Mouse (Mus musculus): Measurements from ENCODE around the gene Wdr46. TPM values are rescaled to one million over a fixed set of nuclear protein-coding genes. Genes with fewer than 3 reads are reported as not detected.
"Not testable (repeated sequence)": the region's sequence is repeated elsewhere in the genome, so short reads cannot be mapped to it uniquely, and the experiment has no call there.

The Wdr46 gene
- polyA plus RNA-seq, 1 experiment from 2014 or later = 49.6 TPM

DNA sequence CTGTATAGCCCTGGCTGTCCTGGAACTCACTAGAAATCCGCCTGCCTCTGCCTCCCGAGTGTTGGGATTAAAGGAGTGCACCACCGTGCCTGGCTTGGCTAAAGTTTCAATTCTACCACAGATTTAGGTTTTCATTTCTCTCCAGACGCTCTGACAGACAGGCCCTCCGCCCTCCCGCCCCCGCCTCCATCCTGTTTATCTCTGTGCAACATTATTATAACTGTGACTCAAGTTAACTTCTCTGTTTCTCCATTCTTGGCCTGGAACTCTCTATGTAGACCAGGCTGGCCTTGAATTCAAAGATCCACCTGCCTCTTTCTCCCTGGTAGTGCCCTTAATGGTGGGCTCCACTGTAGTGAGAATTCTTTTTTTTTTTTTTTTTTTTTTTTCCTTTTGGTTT lies 38.0 kb upstream of the Wdr46 start:
- ATAC-seq (ENCODE audit: insufficient number of reproducible peaks, insufficient read depth, low FRiP score, low TSS enrichment) = no peak
- H3K4me2 ChIP-seq (replicated peaks) = no peak overlapping the region
- 86% methylated on average over 7 of the region's 7 CpGs for WGBS

GRCm38 (mm10) chr17:33903911-33904651 lies 36.4 kb upstream of the Wdr46 start:
- H3K4me2 ChIP-seq (replicated peaks); H3K9ac ChIP-seq; H3K27ac ChIP-seq; H3K4me3 ChIP-seq; H3K27me3 ChIP-seq; H3K4me1 ChIP-seq; H3K36me3 ChIP-seq; H3K9me3 ChIP-seq; ATAC-seq (ENCODE audit: insufficient number of reproducible peaks, insufficient read depth, low FRiP score, low TSS enrichment): not testable (repeated sequence)
- WGBS = 57% methylated on average over 6 of the region's 6 CpGs

More for the DNA sequence above, 38.0 kb upstream of the Wdr46 start:
- no peaks in the 10 kb centered on the region for H3K27me3 ChIP-seq
- no peak overlapping the region for H3K4me3 ChIP-seq
- no peaks in the 10 kb centered on the region for H3K36me3 ChIP-seq
- no peaks in the 10 kb centered on the region for H3K9me3 ChIP-seq
- no peak overlapping the region for H3K27ac ChIP-seq
- H3K9ac ChIP-seq = no peak overlapping the region
- H3K4me1 ChIP-seq = no peaks in the 10 kb centered on the region

DNA sequence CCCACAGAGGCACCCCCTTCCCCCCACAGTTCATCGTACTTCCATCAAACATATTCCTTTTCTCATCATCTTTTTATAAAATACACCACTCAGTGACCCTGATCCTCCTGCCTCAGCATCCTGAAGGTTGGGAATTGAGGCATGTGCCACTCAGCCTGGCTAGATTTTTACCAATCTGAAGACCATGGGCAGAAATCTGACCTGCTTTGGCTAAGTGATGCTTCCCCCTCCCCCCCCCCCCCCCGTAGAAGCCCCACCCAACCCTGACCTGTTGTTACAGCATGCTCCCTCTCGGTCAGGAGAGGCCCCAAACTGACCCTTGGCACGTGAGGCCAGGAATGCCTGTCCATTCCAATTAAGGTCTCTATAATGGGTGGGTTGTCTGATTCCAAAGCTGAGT lies 35.6 kb upstream of the Wdr46 start, which contains the start of gene Platr17:
Gene Platr17 (plus strand): TSS at position 301 of the 400 bp plus-strand sequence.
- H3K4me2 ChIP-seq (replicated peaks); H3K9ac ChIP-seq; H3K36me3 ChIP-seq; ATAC-seq (ENCODE audit: insufficient number of reproducible peaks, insufficient read depth, low FRiP score, low TSS enrichment); H3K27me3 ChIP-seq; H3K4me3 ChIP-seq; H3K9me3 ChIP-seq; H3K27ac ChIP-seq; H3K4me1 ChIP-seq: not testable (repeated sequence)
- WGBS = 11% methylated on average over 4 of the region's 4 CpGs

DNA sequence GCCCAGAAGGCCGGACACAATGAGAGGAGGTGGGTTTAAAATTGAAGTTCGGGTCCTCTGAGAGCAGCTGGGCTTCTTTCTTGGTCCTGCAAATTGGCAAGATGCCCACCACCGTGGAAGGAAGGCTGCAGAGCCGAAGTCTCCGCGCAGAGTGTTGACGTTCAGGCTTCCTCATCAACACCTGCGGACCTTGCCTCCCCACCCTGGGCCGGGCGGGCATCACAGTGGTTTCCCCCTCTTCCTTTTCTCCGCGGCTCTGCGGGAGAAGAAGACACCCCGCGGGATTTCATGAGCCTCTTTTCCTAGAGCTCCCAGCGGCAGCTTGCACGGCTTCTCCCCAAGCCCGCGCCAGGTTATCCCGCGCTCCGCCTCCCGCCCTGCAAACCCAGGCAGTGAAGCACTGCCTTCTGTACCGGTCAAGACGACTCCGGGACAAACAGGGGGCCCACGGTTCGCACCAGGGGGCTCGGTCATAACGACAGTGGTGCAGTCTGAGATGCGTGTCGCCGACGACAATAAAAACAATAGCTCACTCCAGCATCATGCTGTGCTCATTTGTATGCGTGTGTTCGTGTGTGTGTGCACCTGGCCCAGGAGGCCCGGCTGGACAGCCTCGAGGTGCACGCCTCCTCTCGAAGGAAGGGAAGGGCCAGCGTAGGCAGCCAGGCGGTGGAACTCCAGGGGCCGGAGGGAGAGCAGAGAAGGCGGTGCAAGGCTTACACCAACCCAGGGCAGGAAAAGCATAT lies 32.0 kb upstream of the Wdr46 start:
- ATAC-seq (ENCODE audit: insufficient number of reproducible peaks, insufficient read depth, low FRiP score, low TSS enrichment) = peak; percentile 4; the same call in 1 of the 2 replicates
- H3K4me2 ChIP-seq (replicated peaks) = peak overlapping the region; percentile 98
- peak overlapping the region; percentile 76 for H3K9ac ChIP-seq
- no peaks in the 10 kb centered on the region for H3K9me3 ChIP-seq
- peaks cover 16% of the 10 kb centered on the region for H3K4me1 ChIP-seq
- WGBS = under 1% methylated on average over 43 of the region's 44 CpGs
- no peaks in the 10 kb centered on the region for H3K27me3 ChIP-seq
- peak overlapping the region; percentile 88 for H3K27ac ChIP-seq
- H3K4me3 ChIP-seq = peak overlapping the region; percentile 80
- H3K36me3 ChIP-seq = peaks cover 24% of the 10 kb centered on the region

GRCm38 (mm10) chr17:33909077-33909868 lies 31.2 kb upstream of the Wdr46 start, which contains the start of gene Daxx:
Gene Daxx, plus strand, starts transcription at chr17:33909414.
- ATAC-seq (ENCODE audit: insufficient number of reproducible peaks, insufficient read depth, low FRiP score, low TSS enrichment) = peak; percentile 95
- Histone ChIP-seq H3K9ac (peak within 1 kb of the TSS; percentile 80), H3K36me3 (peaks cover 32% of the 10 kb centered on the region), H3K4me1 (peaks cover 19% of the 10 kb centered on the region), H3K4me3 (peak within 1 kb of the TSS; percentile 80), H3K27ac (peak within 1 kb of the TSS; percentile 88), H3K4me2 (replicated peaks) (peak within 1 kb of the TSS; percentile 98), H3K9me3 (no peaks in the 10 kb centered on the region), H3K27me3 (no peaks in the 10 kb centered on the region)
- WGBS = under 1% methylated on average over 68 of the region's 68 CpGs

DNA sequence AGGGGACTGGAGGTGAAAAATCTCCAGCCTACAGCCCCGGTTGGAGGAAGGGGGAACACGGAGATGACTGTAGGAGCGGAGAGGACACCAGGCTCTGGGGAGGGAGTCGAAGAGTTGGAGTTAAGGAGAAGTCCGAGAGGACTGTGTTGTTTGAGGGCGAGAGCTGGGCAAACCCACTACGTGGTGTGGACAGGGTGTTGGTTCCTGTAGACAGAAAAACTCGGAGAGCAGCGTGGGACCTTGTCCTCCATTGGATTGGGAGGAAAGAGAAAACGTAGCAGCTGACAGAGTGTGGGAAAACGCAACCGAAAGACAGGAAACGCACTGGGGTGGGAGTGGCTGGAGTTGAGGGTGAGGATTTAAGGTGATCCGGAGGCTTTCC lies 30.6 kb upstream of the Wdr46 start:
- H3K27ac ChIP-seq = peak overlapping the region; percentile 88
- H3K36me3 ChIP-seq = peaks cover 37% of the 10 kb centered on the region
- H3K9ac ChIP-seq = peak overlapping the region; percentile 80
- no peak for ATAC-seq (ENCODE audit: insufficient number of reproducible peaks, insufficient read depth, low FRiP score, low TSS enrichment)
- peaks cover 23% of the 10 kb centered on the region for H3K4me1 ChIP-seq
- H3K4me2 ChIP-seq (replicated peaks) = peak overlapping the region; percentile 98
- H3K4me3 ChIP-seq = peak overlapping the region; percentile 80
- WGBS = under 1% methylated on average over 14 of the region's 14 CpGs
- H3K27me3 ChIP-seq = no peaks in the 10 kb centered on the region
- no peaks in the 10 kb centered on the region for H3K9me3 ChIP-seq

- Histone ChIP-seq H3K36me3 (peaks cover 41% of the 10 kb centered on the region), H3K27ac (peak overlapping the region; percentile 88), H3K4me1 (peaks cover 29% of the 10 kb centered on the region), H3K4me3 (peak overlapping the region; percentile 80), H3K9ac (peak overlapping the region; percentile 80), H3K4me2 (replicated peaks) (peak overlapping the region; percentile 98), H3K27me3 (no peaks in the 10 kb centered on the region), H3K9me3 (no peaks in the 10 kb centered on the region)
- 42% methylated on average over 11 of the region's 11 CpGs for WGBS
- ATAC-seq (ENCODE audit: insufficient number of reproducible peaks, insufficient read depth, low FRiP score, low TSS enrichment) = no peak
These were observed 30.0 kb upstream of the Wdr46 start for GRCm38 (mm10) chr17:33910346-33911051.

GRCm38 (mm10) chr17:33911052-33911812 lies 29.2 kb upstream of the Wdr46 start:
- peaks cover 29% of the 10 kb centered on the region for H3K4me1 ChIP-seq
- 93% methylated on average over 31 of the region's 31 CpGs for WGBS
- H3K4me3 ChIP-seq = peak overlapping the region; percentile 13; the same call in 1 of the 2 replicates
- H3K27ac ChIP-seq = no peak overlapping the region
- no peaks in the 10 kb centered on the region for H3K27me3 ChIP-seq
- peaks cover 41% of the 10 kb centered on the region for H3K36me3 ChIP-seq
- no peak for ATAC-seq (ENCODE audit: insufficient number of reproducible peaks, insufficient read depth, low FRiP score, low TSS enrichment)
- no peak overlapping the region for H3K4me2 ChIP-seq (replicated peaks)
- no peaks in the 10 kb centered on the region for H3K9me3 ChIP-seq
- H3K9ac ChIP-seq = peak overlapping the region; percentile 11; the same call in 1 of the 2 replicates

DNA sequence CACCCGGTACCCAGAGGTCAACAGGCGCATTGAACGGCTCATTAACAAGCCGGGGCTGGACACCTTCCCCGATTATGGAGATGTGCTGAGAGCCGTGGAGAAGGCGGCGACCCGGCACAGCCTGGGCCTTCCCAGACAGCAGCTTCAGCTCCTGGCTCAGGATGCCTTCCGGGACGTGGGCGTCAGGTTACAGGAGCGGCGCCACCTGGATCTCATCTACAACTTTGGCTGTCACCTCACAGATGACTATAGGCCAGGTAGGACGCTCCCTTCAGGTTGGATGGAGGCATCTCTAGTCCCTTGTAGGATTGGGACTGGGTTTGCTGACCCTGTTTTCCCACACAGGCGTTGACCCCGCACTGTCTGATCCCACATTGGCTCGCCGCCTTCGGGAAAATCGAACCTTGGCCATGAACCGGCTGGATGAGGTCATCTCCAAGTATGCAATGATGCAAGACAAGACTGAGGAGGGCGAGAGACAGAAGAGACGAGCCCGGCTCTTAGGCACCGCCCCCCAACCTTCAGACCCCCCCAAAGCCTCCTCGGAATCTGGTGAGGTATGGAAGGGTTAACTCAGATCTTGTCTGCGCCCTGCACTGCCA lies 28.5 kb upstream of the Wdr46 start:
- 88% methylated on average over 28 of the region's 28 CpGs for WGBS
- no peak overlapping the region for H3K27ac ChIP-seq

DNA sequence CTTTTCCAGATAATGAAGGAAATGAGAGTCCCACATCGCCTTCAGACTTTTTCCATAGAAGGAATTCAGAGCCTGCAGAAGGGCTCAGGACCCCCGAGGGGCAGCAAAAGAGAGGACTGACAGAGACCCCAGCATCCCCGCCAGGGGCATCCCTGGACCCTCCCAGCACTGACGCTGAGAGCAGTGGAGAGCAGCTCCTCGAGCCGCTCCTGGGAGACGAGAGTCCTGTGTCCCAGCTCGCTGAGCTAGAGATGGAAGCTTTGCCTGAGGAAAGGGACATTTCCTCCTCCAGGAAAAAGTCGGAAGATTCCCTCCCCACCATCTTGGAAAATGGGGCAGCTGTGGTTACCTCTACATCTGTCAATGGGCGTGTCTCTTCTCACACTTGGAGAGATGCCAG lies 27.2 kb upstream of the Wdr46 start:
- Histone ChIP-seq H3K4me2 (replicated peaks) (no peak overlapping the region), H3K27ac (no peak overlapping the region), H3K4me3 (no peak overlapping the region), H3K9ac (no peak overlapping the region), H3K9me3 (no peaks in the 10 kb centered on the region), H3K27me3 (no peaks in the 10 kb centered on the region), H3K36me3 (peaks cover 49% of the 10 kb centered on the region), H3K4me1 (peaks cover 27% of the 10 kb centered on the region)
- 95% methylated on average over 10 of the region's 10 CpGs for WGBS
- no peak for ATAC-seq (ENCODE audit: insufficient number of reproducible peaks, insufficient read depth, low FRiP score, low TSS enrichment)

More for the DNA sequence above, 28.5 kb upstream of the Wdr46 start:
- Histone ChIP-seq H3K4me2 (replicated peaks) (no peak overlapping the region), H3K4me1 (peaks cover 32% of the 10 kb centered on the region), H3K9ac (peak overlapping the region; percentile 11; the same call in 1 of the 2 replicates), H3K4me3 (no peak overlapping the region), H3K27me3 (no peaks in the 10 kb centered on the region), H3K9me3 (no peaks in the 10 kb centered on the region), H3K36me3 (peaks cover 41% of the 10 kb centered on the region)
- ATAC-seq (ENCODE audit: insufficient number of reproducible peaks, insufficient read depth, low FRiP score, low TSS enrichment) = no peak

Measured in embryonic facial prominence, embryonic 12.5 days (tissue).